Mouse (Mus musculus): ENCODE data around the gene Rbm28. TPM values are rescaled to one million over a fixed set of nuclear protein-coding genes. Genes with fewer than 3 reads are reported as not detected.
A peak's percentile ranks its signal among the peaks of the same experiment; 100 is the strongest.

Rbm28 gene
- polyA plus RNA-seq, 1 experiment from 2014 or later, result 6.6 TPM

DNA sequence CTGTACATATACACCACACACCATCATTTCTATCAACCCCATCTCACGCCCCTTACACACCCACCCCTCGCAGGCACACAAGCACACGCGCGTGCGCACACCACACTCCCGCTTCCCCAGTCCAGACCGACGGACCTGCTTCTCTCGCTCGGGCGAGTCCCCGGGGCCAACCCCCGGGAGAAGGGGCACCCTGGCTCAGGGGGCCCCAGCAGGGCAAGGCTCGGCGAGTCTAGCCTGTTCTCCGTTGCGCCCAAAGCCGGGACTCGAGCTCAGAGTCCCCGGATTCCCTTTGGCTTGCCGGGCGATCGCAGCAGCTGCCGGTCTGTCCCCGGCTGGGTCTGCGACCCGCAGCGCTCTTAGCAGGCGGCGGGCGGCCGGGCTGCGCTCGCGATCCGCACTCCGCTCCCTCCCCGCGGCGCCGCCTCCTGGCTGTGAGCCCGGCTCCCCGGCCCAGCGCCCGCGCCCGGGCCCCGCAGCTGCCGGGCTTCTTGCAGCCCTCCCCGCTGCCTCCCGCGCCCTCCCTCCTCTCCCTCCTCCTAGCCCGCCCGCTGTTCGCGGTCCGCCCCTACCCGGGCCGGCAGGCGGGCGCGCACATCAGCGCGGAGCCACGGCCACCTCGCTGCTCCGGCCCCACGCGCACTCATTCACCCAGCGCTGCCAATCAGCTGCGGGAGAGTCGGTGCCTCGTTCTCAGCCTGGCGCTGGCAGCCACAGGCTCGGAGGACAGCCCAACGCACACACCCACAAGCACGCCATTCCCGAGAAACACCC is 14.3 kb upstream of the Rbm28 start, which contains the start of gene Prrt4:
Gene Prrt4, minus strand, starts transcription at position 697 of the 771 bp plus-strand sequence.
- Histone ChIP-seq H3K9me3 (ENCODE audit: low read length) (no peaks in the 10 kb centered on the region), H3K27me3 (ENCODE audit: insufficient read depth, low read length) (peaks cover 68% of the 10 kb centered on the region), H3K4me1 (ENCODE audit: insufficient read depth) (no peaks in the 10 kb centered on the region), H3K36me3 (replicated peaks; ENCODE audit: insufficient read depth, low read length) (no peaks in the 10 kb centered on the region), H3K4me3 (ENCODE audit: low read depth, low read length) (peak within 1 kb of the TSS; percentile 52), H3K27ac (ENCODE audit: low read depth) (no peak within 1 kb of the TSS), H3K9ac (replicated peaks) (no peak within 1 kb of the TSS), H3K4me2 (ENCODE audit: low read depth, low read length) (peak within 1 kb of the TSS; percentile 81)
- TF ChIP-seq EP300 (IDR thresholded peaks at IDR 0.05; ENCODE audit: low read depth) (no peak), CTCF (IDR thresholded peaks at IDR 0.05; ENCODE audit: low read depth) (no peak)
- DNase-seq (no peak), ATAC-seq (no peak)
- under 1% methylated on average over 60 of the region's 79 CpGs for WGBS (ENCODE audit: insufficient replicate concordance)

DNA sequence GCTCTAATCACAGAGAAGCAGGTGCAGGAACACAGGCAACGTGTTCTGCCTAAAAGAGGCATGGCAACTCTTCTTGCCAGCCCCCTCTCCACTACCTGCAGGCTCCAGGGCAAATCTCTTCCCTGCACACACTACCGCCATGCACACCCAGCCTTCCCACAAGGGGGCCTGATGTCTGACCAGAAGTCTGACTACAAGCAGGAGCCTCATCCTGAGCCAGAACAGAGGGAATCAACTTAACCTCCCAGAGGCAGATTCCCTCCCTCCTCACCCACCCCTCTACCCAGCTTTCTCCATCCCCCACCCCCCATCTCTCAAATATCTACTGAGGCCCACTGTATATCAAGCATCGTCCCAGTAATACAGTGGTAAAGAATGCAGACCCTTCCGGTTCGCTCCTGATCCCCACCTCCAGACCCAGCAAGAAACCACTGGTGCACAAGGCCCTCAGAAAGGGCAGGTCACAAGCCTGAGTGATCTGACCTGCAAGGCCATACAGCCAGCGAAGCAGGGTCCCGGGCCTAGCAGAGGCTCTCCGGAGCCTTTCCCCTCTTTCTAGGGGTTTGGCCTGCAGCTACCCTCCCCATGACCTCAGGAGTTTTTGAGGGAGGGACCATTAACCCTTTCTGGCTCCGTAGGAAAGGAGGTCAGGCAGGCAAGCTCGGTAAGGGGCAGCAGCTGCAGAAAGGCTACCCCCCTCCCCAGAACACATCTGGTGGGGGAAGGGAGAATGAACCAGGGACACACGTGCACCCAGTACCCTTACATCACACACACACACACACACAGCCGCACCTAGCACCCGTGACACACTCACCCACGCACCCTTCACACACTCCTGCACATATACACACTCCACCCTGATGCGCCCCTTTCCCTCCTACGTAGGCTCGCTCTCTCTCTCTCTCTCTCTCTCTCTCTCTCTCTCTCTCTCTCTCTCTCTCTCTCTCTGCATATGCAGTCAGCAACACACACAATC is 13.4 kb upstream of the Rbm28 start:
- TF ChIP-seq CTCF (IDR thresholded peaks at IDR 0.05; ENCODE audit: low read depth) (no peak), EP300 (IDR thresholded peaks at IDR 0.05; ENCODE audit: low read depth) (no peak)
- no peak for ATAC-seq

DNA sequence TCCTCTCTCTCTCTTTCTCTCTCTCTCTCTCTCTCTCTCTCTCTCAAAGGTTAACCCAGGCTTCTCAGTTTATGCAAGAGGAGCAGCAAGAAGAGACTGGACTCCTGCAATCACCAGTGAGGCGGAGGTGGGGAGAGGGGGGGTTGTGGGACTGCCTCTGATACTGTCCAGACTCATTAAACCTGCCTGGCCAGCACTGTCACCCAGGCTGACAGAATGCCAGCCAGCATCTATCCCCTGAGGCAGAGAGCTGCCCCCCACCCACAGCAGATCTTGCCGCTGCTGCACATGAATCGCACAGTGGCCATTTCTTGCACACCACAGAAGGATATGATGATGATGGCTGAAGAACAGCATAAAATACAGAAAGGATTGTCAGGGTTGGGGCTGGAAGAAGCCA is 10.3 kb upstream of the Rbm28 start:
- no peak for TF ChIP-seq EP300 (IDR thresholded peaks at IDR 0.05; ENCODE audit: low read depth)
- no peak for TF ChIP-seq CTCF (IDR thresholded peaks at IDR 0.05; ENCODE audit: low read depth)
- 78% methylated on average over 3 of the region's 3 CpGs for WGBS (ENCODE audit: insufficient replicate concordance)
- ATAC-seq, result no peak

More for the DNA sequence above, 13.4 kb upstream of the Rbm28 start:
- WGBS (ENCODE audit: insufficient replicate concordance), result 26% methylated on average over 16 of the region's 17 CpGs
- peak overlapping the region; percentile 81 for H3K4me2 ChIP-seq (ENCODE audit: low read depth, low read length)
- H3K27me3 ChIP-seq (ENCODE audit: insufficient read depth, low read length), result peaks cover 73% of the 10 kb centered on the region
- H3K4me1 ChIP-seq (ENCODE audit: insufficient read depth), result no peaks in the 10 kb centered on the region
- no peaks in the 10 kb centered on the region for H3K36me3 ChIP-seq (replicated peaks; ENCODE audit: insufficient read depth, low read length)
- no peak for DNase-seq
- H3K27ac ChIP-seq (ENCODE audit: low read depth), result no peak overlapping the region
- H3K4me3 ChIP-seq (ENCODE audit: low read depth, low read length), result peak overlapping the region; percentile 52; the same call in 1 of the 2 replicates
- H3K9me3 ChIP-seq (ENCODE audit: low read length), result no peaks in the 10 kb centered on the region
- H3K9ac ChIP-seq (replicated peaks), result no peak overlapping the region

DNA sequence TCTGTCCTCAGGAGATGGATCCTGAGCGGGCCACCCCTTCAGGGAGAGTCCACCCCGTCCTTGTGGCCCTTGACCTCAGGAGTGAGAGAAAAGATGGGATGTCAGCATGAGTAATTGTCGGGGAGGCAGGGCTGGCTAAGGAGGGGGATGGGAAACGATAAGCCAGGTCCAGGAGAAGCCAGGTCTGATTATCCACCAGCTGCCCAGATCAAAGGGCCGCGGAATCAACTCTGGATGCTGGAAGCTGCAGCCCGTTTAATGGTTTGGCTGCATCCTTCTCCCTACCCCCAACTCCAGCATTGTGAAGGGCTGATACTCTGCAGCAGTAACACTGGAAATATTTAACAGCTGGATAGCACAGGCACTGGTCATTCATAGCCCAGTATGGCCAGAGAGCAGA is 9.6 kb upstream of the Rbm28 start:
- WGBS (ENCODE audit: insufficient replicate concordance), result 26% methylated on average over 7 of the region's 7 CpGs
- H3K27me3 ChIP-seq (ENCODE audit: insufficient read depth, low read length), result peaks cover 84% of the 10 kb centered on the region
- ATAC-seq, result no peak

More for the DNA sequence above, 10.3 kb upstream of the Rbm28 start:
- Histone ChIP-seq H3K4me2 (ENCODE audit: low read depth, low read length) (no peak overlapping the region), H3K9me3 (ENCODE audit: low read length) (no peaks in the 10 kb centered on the region), H3K9ac (replicated peaks) (no peak overlapping the region), H3K4me3 (ENCODE audit: low read depth, low read length) (no peak overlapping the region), H3K27ac (ENCODE audit: low read depth) (no peak overlapping the region), H3K4me1 (ENCODE audit: insufficient read depth) (peaks cover 9% of the 10 kb centered on the region), H3K36me3 (replicated peaks; ENCODE audit: insufficient read depth, low read length) (no peaks in the 10 kb centered on the region), H3K27me3 (ENCODE audit: insufficient read depth, low read length) (peaks cover 84% of the 10 kb centered on the region)
- no peak for DNase-seq

DNA sequence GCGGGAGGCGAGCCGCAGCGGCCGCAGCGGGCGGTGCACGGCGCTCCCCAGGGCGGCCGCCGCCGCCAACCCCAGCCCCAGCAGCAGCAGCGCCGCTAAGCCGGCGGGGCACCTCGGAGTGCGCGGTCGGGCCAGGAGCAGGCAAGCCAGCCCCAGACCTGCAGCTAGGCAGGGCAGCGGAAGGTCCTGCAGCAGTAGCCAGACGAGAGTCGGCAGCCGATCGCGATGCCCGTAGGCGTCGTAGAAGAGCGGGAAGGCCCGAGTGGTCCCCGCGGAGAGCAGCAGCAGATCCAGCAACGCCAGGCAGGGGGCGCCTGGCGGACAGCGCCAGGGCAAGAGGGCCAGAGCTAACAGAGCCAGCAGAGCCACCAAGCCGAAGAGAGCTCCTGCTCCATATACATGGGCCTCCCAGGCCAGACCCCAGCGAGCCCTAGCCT is 6.2 kb upstream of the Rbm28 start:
- TF ChIP-seq EP300 (IDR thresholded peaks at IDR 0.05; ENCODE audit: low read depth) (no peak), CTCF (IDR thresholded peaks at IDR 0.05; ENCODE audit: low read depth) (peak; percentile 84)
- under 1% methylated on average over 32 of the region's 40 CpGs for WGBS (ENCODE audit: insufficient replicate concordance)
- H3K27ac ChIP-seq (ENCODE audit: low read depth), result no peak overlapping the region
- peak overlapping the region; percentile 51 for H3K9ac ChIP-seq (replicated peaks)
- peaks cover 82% of the 10 kb centered on the region for H3K27me3 ChIP-seq (ENCODE audit: insufficient read depth, low read length)
- ATAC-seq, result peak; percentile 82
- H3K4me2 ChIP-seq (ENCODE audit: low read depth, low read length), result peak overlapping the region; percentile 81
- no peaks in the 10 kb centered on the region for H3K36me3 ChIP-seq (replicated peaks; ENCODE audit: insufficient read depth, low read length)
- peak; percentile 78 for DNase-seq
- no peaks in the 10 kb centered on the region for H3K9me3 ChIP-seq (ENCODE audit: low read length)
- H3K4me3 ChIP-seq (ENCODE audit: low read depth, low read length), result peak overlapping the region; percentile 52
- H3K4me1 ChIP-seq (ENCODE audit: insufficient read depth), result peaks cover 10% of the 10 kb centered on the region

More for the DNA sequence above, 9.6 kb upstream of the Rbm28 start:
- H3K36me3 ChIP-seq (replicated peaks; ENCODE audit: insufficient read depth, low read length), result no peaks in the 10 kb centered on the region
- TF ChIP-seq CTCF (IDR thresholded peaks at IDR 0.05; ENCODE audit: low read depth) (no peak), EP300 (IDR thresholded peaks at IDR 0.05; ENCODE audit: low read depth) (no peak)
- no peak overlapping the region for H3K9ac ChIP-seq (replicated peaks)
- no peak overlapping the region for H3K27ac ChIP-seq (ENCODE audit: low read depth)
- H3K4me1 ChIP-seq (ENCODE audit: insufficient read depth), result peaks cover 10% of the 10 kb centered on the region
- no peaks in the 10 kb centered on the region for H3K9me3 ChIP-seq (ENCODE audit: low read length)
- no peak overlapping the region for H3K4me3 ChIP-seq (ENCODE audit: low read depth, low read length)
- DNase-seq, result no peak
- no peak overlapping the region for H3K4me2 ChIP-seq (ENCODE audit: low read depth, low read length)

All from liver, postnatal 0 days (tissue).